Mouse (Mus musculus): ENCODE measurements around the gene Ghdc.

Ghdc gene

DNA sequence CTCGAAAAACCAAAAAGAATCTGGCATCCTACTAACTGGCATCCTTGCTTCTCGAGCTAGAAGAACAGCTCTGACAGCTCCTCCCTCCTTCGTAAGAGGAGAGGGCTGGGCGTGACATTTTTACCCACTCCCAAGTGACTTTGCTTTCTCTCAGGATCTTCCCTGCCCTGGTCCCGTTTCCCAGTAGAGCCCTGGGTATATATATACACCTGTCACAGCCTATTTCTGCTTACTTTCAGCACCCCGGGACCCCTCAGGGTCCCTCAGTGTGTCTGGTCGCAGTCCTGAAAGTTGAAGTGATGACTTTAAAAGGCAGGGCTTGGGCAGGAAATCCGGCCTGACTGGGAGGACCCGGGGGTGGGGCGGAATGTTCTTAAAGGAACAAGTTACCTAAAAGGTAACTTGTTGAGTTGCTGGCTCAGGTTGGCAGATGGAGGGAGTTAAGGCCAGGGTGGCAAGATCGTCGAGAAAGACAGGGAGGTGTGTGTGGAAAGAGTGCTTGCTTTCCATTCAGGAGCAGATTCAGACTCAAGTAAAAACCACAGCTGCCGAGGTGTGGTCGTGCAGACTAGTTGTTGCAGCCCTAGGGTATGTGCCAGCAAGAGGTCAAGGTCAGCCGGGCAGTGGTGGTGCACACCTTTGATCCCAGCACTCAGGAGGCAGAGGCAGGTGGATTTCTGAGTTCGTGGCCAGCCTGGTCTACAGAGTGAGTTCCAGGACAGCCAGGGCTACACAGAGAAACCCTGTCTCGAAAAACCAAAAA lies at the start of gene Ghdc:
Gene Ghdc, minus strand, starts transcription at position 312 of the 763 bp plus-strand sequence.
- peak; percentile 83 for DNase-seq (ENCODE audit: low read depth)

DNA sequence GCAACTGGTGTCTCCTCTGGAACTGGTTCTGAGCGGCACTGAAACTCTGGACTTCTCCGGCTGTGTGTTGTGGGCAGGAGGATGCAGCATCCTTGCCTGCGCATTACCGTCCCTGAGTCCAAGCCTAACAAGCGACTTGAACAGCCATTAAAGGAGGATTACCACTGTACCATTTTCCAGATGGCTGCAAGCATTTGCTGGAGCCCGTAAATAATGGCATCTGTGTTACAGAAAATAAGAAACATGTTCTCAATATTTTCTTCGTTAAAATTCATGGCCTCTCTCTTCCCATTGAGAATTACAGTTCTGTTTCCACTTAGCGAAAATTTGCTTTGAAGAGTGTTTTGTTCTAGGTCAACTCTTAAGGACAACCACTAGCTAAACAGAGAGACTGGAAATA lies 49.3 kb upstream of the Ghdc start:
- no peak for DNase-seq (ENCODE audit: low read depth)

DNA sequence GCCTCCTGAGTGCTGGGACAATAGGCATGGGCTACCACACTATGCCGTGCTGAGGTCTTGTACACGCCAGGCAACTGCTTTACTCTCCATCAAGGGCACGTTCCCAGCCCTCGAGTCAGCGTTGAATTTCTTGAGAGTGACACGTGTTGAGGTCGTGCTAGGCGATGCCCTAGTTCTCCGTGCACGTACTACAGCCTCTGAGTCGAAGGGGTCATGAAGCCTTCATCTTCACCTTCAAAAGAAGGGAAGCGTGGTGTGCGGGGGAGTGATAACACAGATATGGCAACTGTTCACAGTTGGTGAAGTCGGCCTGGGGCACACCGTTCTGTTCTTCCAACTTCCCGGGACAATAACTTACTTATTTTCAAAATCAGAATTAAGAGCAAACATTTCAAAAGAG lies 48.9 kb upstream of the Ghdc start:
- no peak for DNase-seq (ENCODE audit: low read depth)

DNA sequence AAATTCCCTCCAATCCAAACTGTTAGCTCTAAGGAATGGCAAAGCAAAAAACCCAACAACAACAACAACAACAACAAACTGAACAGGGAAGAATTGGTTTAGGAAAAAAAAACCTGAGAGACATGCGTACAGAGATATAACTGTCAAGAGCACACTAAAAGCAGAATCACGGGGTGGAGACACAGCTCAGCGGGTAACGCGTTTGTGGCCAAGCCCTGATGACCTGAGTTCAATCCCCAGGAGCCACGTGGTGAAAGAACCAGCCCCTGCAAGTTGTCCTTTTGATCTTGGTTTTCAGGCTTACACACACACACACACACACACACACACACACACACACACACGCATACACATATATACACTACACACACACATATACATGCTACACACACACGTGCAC lies 48.3 kb upstream of the Ghdc start:
- DNase-seq (ENCODE audit: low read depth), result no peak

DNA sequence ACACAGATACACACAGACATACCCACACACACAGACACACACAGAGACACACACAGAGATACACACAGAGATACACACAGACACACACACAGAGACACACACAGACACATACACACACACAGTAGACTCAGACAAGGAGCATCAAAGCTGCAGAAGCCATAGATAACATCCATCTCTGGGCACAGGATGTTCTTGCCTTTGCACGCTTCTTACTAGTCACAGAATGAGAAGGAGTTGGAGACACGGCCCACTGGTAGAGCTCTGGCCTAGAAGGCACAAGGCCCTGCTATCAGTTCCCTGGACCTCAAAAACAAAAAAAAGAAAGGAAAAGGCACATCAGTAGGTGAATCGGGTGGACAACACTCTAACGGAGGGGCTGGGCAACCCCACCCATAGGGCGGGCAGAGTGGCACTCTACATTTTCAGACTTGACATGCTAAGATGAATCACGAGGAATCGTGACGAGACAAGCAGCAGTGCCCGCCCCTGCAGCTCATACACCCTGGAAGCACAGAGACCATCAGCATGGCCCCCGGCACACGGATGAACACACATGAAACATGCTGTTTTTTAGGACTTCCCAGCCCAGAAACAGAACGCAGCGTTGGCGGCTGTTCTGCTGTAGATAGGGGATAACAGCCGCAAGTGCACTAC lies 47.7 kb upstream of the Ghdc start:
- no peak for DNase-seq (ENCODE audit: low read depth)

DNA sequence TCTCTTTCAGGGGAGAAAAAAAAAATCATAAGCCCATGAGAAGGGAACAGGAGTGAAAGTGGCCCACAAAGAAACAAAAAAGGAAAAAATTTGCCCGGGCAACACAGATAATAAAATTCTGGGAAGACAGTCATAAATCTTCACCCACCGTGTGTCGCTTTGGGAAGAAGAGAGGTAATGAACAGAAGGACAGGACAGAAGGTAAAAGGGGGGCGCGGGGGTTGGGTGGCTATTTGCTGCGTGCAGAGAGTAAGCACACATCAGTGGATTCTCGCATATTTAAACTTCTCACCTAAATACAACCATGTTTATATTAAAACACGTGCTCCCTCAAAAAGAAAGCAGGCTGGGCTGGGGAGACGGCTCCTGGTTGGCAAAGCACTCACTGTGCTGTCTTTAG lies 46.6 kb upstream of the Ghdc start:
- no peak for DNase-seq (ENCODE audit: low read depth)

DNA sequence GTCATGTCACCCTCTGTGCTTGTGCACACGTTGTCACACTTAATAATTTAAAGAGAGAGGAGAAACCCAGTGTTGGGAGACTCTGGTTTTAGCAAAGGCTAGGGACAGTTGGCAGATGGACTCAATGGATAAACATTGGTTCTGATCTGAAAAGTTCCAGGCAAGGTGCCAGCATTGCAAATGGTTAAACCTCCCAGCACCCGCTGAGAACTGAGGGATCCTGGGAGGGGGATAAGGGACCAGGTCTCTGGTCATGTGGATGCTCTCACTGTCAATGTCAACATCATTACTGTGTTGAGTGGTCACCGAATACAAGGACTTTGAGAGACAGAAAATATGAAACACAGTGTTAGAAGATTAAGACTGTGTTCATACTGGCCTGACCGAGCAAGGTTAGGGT lies 46.0 kb upstream of the Ghdc start:
- DNase-seq (ENCODE audit: low read depth), result no peak

DNA sequence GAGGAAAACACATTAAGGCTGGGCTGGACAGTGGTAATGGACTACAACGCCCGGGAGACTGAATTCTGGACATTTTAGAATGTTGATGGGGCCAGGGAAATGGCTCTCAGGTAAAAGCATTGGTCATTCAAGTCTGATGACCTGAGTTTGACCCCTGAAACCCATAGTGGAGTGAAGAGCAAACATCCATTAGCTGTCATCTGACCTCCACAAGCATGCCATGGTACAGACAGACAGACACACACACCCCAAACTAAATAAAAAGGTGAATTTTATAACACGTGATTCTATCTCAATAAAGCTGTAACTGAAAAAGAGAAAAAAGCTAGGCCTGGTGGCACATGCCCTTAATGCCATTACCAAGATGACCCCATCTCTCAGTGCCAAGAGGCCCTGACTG lies 45.6 kb upstream of the Ghdc start:
- no peak for DNase-seq (ENCODE audit: low read depth)

DNA sequence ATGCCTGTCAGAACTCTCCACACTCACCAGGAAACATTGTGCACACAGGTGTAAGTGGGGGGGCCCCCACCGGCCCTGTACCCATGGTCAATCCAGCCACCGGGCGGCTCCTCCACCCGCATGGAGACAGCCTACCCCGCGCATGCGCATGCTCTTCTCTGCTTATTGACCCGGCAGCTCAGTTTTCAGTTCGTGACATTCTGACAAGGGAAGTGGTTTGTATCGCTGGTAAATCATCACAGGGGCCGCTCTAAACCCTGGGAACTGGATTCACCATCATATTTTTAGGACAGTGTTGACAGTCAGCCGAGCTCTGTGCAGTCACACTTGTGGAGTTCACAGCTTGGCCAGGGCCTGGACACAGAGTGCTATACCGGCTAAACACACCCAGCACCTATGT lies 43.7 kb upstream of the Ghdc start:
- DNase-seq (ENCODE audit: low read depth), result no peak

DNA sequence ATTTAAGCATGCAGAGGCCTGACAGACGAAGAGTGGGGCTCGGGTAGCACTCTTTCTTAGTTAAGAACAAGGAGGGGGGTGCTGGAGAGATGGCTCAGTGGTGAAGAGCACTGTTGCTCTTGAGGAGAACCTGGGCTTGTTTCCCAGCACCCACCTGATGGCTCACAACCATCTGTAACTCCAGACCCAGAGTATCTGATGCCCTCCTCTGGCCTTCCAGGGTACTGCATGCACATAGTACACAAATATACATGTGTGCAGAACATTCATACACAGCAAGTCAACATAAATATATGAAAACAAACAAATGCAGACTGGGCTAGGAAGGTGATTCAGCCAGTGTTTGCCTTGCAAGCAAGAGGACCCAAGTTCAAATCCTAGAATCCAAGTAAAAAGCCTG lies 40.4 kb upstream of the Ghdc start:
- DNase-seq (ENCODE audit: low read depth), result no peak

DNA sequence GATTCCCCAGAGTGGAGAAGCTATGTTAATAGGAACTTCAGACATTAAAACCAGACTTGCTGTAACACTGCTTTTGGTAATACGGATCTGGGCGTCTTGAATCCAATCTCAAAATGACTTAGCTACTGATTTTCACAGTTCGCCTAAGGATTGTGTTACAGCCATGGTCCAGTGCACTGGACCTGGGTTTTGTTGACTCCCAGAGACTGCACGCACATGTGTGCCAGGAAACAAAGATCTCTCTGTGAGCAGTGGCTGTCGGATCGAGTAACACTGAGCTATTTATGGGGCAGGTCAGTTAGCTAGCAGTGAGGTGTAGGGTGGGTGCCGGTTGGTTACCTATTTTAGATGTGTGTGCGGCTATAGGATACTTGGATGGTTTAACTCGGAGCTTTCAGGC lies 39.8 kb upstream of the Ghdc start:
- no peak for DNase-seq (ENCODE audit: low read depth)

DNA sequence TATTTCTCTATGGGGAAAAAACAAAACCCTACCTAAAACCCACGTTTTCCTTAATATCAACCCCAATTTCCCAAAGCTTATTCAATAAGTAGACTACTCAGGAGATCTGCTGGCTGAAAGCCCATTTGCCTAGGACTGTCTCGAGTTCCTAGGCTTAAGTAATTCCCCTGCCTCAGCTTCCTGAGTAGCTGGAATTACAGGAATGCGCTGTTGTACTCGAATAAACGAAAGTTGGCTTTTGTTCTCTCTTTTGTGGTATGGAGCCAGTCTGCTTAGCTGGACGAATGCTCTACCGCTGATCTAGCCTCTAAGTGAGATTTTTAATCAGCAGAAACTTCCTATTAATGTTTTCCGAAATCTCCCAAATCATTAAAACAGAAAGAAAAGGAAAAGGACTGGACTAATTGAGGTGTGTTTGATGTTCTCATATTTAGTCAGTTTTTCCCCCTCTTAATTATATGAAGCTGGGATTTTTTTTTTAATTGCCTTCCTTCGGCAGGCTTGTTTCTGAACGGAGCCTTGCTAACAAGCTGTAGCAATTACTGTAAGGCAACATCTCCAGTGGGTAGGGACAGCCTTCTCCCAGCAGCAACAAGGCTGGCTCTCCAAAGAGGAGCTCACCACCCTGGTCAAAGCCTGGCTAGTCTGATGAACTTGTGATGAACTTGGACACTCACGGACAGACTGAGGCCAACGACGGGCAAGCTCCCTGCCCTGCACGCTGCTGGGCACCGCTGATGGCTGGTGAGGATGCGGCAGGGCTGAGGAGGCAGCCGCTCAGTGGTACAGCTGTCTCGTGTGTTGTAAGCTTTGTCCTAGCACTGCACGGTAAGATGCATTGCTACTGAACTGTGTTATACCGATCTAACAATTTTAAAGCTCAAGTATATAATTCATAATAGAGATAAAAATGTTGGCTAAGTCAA lies 35.9 kb upstream of the Ghdc start:
- peak; percentile 10 for DNase-seq (ENCODE audit: low read depth)

DNA sequence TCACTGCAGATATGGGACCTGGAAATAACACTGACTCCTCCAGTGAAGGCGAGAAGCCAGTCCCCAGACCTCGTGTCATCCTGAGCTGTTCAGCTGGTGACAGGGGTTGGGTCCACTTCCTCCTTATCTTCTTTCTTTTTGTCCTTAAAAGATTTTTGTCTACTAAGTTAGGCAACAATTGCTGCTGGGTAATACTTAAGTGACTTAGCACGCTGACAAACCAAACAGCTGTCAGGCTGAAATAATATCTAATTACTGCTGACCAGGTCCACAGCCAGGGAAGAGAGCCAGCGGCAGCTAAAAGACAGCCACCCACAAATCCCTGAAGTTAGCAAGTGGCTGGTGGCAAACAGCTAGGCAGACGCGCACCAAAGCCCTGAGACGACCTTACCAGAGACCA lies 34.8 kb upstream of the Ghdc start:
- no peak for DNase-seq (ENCODE audit: low read depth)

DNA sequence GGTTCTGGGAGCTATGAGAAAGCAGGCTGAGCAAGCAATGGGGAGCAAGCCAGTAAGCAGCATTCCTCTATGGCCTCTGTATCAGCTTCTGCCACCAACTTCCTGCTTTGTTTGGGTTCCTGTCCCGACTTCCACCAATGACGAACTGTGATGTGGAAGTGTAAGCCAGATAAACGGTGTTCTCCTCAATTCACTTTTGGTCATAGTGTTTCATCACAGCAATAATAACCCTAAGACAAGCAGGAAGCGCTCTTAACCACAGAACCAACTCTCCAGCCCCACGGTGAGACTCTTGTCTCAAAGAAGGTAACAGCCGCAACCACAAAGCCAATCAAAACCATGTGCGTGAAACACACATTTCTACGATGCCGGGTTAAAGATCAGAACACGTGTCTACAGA lies 33.7 kb upstream of the Ghdc start:
- DNase-seq (ENCODE audit: low read depth), result no peak

DNA sequence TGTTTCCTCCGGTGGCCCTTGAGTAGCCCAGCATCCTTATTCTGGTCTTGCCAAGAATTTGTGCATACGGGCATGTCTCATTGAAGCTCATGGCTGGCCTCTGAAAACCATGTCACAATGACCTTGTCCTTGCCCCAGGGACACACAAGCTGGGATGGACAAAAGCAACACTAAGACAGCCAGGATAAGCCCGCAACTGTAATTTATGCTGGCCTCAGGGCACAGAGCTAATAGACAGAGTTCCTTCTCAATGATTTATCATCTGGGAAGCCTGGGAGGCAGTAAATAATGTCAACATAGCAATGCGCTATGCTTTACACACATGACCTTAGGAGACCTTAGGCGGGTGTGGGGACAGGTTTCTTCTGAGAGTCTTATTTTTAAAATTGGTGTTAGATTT lies 28.7 kb upstream of the Ghdc start:
- no peak for DNase-seq (ENCODE audit: low read depth)

DNA sequence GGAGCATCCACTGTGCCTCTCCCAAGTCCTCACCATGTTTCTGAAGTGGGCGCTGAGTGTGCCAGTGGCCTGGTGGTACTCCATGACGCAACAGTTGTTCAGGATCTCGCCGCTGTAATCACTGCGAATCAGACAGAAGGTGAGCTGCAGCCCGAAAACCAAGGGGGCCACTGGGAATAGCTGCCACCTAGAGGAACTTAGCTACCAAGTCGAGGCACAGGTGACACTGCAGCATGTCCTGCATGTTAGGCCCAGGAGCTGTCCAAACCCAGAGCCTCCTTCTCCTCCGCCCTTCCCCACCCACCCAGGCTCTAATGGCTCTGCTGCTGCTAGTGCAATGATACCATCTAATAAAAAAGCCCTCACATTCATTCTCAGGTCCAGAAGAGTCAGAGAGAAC lies 25.8 kb upstream of the Ghdc start:
- DNase-seq (ENCODE audit: low read depth), result no peak

DNA sequence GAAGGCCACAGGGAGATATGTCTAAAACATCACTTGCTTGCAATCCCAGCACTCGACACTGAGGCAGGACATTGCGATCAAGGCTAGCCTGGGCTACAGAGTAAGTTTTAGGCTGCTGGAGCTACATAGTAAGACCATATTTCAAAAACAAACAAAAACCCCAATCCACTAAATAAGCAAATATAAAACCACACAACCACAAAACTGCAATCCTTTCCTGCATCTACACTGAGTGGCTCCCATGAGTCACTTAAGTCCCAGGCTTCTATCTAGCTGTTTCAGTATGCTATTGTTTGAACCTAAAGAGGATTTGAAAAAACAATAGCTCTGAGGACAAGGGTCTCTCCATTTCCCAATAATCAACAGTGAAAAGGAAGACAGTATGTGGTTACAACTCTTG lies 24.6 kb upstream of the Ghdc start:
- no peak for DNase-seq (ENCODE audit: low read depth)

DNA sequence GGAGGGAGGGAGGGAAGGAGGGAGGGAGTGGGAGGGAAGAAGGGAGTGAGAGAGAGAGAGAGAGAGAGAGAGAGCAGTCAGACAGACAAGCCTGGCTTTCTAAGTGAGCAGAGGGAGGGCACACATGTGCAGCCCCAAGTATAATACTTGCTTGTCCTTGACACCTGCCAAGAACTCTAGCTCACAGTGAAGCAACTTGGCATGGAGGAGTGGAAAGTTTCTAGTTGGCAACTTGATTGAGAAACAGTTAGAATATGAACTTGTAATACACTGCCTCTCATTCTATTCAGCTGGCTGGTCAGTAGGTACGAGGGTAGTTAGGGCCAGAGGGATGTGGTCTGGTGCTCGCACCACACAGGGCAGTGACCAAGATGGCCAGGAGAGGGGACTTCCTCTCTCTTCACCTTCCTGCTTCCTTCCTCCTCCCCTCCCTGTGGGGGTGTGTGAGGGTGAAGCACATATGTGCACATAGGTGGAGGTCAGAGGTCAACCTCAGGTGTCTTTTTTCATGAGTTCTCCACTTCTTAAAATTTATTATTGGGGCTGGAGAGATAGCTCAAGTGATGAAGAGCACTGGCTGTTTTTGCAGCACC lies 20.8 kb upstream of the Ghdc start:
- peak; percentile 87 for DNase-seq (ENCODE audit: low read depth)

DNA sequence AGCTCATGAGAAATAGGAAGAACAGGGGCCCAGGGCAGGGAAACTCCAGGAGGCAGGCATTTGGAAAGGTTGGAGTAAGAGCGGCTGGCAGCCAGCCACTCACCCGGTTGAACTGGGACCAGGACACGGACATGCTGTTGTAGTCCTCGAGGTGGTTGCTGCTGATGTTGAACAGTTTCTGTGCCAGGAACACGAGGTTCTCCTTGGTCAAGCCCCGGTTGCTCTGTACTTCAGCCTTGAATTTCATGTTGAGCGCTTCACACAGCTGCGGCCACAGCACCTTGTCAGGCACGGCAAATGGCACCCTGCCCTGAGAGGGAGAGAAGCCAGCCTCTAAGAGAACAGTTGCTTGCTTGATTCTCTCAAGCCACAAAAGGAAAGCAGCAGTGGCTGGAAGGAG lies 19.9 kb upstream of the Ghdc start:
- DNase-seq (ENCODE audit: low read depth), result peak; percentile 52

DNA sequence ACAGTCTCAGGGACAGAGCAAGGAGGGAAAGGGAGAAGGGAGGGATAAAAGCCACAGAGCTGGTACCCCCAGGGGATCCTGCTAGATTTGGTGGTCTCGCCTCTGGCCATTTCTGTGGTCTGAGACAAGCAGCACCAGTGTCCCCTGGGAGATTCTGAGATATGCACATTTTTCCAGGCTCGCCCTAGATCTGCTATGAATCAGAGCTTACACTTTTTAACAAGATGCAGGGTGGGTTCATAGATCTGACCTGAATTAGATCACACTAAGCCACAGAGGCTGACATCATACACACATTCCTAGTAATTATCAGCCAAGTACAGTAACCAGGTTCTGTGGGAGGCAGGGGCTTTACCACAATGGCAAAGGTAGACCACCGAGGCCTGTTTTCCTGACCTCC lies 18.9 kb upstream of the Ghdc start:
- DNase-seq (ENCODE audit: low read depth), result peak; percentile 86

DNA sequence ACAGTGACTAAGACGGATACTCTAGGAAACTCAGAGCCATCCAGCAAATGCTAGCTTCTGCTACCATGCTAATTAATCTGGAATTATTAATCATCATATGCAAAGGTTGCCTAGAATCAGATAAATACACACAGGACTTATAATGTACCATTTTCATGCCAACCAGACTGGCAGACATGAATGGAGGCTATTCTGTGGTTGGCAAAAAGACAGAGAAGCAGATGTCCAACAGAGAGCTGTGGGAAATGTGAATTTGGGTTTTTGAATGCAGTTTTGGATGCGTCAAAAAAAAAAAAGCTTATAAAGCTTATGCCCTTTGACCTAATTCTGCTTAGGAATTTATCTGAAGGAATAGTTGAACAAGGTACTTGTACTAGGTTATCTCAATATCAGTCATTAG lies 15.0 kb upstream of the Ghdc start:
- DNase-seq (ENCODE audit: low read depth), result no peak

DNA sequence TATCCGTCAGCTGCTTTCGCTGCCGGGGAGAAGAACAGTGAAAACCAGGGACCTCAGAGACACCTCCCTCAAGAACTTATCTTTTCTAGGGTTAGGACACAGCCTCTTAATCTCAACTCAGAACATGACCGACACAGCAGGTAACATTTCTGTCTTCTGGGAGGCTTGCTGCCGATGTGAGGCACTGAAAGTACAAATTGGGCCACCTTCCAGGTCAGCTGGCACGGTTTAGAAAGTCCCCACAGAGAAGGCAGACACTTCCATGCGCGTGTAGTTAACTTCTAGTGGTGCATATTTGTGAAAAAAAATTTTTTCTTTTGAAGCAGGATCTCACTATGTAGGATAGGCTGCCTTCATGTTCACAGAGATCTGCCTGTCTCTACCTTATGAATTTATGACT lies 13.5 kb upstream of the Ghdc start:
- no peak for DNase-seq (ENCODE audit: low read depth)

DNA sequence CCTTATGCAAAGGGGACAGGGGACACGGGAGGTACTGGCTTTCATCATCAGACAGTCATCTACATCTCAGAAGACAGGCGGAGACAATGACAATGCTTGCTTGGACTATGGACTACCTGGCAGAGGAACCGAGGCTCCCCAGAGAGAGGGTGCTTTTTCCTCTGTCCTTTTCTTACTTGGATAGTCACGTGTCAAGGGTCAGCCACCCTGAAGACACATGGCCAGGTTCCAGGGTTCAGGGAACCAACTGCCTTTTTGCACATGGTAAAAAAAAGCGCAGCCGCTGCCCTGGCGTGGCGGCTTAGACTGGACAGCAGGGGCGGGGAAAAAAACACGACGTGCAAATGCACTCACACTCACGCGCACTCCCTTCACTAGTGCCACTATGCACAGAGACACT lies 11.8 kb upstream of the Ghdc start:
- DNase-seq (ENCODE audit: low read depth), result no peak

Measured in NIH3T3 (cell line).